Mouse (Mus musculus) thymus, postnatal 4 days (tissue): ENCODE measurements around the gene Mgea5.
A peak's percentile ranks its signal among the peaks of the same experiment; 100 is the strongest.

Experiments
- DNase-seq: peaks from one replicate; pipeline ENCODE4 v3.0.0; 2021

The Mgea5 gene

DNA sequence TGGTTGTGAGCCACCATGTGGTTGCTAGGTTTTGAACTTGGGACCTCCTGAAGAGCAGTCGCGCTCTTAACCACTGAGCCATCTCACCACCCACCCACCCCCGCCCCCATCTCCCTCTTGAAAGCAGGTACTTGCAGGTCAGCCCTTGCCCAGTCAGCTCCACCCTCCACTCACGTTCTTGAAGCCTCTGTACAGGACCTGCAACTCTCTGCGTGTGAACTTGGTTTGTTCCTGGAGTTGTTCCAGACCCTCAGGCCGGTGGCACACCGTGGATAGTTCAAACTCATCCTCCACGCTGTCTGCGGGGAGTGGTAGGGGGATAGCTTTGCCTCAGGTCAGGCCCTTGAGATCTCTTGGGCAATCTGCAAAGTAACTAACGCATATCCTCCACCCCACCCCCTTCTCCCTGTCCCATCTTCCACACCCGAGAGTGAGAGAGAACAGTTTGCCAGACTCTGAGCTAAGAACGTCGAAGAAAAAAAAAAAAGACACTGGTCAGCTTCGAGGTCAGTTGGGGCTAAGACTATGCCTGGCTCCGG, 11.8 kb upstream of the Mgea5 start:
- DNase-seq: no peak

GRCm38 (mm10) chr19:45794718-45795117, 11.1 kb upstream of the Mgea5 start:
- DNase-seq: no peak

GRCm38 (mm10) chr19:45792404-45792803, 8.8 kb upstream of the Mgea5 start:
- DNase-seq: no peak

DNA sequence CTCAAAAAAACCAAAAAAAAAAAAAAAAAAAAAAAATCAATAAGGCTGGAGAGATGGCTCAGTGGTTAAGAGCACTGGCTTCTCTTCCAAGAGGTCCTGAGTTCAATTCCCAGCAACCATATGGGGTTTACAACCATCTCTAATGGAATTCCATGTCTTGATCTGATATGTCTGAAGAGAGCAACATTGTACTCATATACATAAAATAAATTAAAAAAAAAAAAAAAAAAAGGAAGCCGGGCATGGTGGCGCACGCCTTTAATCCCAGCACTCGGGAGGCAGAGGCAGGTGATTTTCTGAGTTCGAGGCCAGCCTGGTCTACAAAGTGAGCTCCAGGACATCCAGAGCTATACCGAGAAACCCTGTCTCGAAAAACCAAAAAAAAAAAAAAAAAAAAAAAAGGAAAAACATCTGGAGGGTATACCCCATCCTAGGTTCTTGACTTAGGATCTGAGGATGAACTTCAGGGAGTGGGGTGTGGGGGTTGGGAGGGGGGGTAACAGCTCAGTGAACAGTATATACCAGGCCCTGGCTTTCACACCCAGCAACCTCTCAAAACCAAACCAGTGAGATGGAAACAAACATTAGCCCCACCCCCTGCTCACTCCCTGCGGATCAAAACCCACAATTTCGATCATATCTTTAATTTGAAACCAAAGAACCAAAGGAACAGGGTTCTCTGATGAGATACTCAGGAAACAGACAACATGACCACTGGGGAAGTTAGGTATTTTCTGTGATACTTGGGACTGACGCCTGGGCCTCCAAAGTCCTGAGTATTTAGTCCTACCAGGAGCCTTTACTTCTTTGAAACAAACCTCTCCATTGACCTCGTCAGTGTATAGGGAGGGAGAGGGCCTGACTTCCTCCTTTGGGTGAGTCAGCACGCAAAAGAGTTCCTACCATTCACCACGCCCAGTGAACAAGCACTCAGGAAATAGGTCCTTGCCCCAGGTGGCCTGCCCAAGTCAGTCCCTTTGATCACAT, 6.5 kb upstream of the Mgea5 start:
- no peak for DNase-seq

- no peak for DNase-seq
Observed at GRCm38 (mm10) chr19:45789365-45789764, 5.7 kb upstream of the Mgea5 start.

DNA sequence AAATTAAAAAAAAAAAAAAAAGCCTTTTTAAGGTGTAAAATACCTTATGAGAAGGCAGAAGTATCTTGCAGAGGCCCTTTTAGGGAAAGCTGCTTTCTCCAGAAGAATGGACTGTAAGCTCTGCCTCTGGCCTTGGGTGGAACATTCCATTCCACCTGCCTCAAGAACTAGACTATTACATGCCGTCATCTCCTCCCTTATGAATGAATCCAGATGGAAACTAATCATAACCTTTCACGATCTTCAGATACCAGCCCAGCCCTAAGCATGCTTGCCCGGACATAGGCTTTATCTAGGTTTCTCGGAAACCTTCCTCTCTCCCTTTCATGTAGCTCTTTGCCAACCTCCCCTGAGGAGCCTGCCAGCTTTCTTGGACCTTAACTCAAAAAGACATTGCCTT, 4.7 kb upstream of the Mgea5 start:
- no peak for DNase-seq

- DNase-seq: no peak
Observed at GRCm38 (mm10) chr19:45787450-45787849, 3.8 kb upstream of the Mgea5 start.

- no peak for DNase-seq
Observed at GRCm38 (mm10) chr19:45785470-45785869, 1.8 kb upstream of the Mgea5 start.

DNA sequence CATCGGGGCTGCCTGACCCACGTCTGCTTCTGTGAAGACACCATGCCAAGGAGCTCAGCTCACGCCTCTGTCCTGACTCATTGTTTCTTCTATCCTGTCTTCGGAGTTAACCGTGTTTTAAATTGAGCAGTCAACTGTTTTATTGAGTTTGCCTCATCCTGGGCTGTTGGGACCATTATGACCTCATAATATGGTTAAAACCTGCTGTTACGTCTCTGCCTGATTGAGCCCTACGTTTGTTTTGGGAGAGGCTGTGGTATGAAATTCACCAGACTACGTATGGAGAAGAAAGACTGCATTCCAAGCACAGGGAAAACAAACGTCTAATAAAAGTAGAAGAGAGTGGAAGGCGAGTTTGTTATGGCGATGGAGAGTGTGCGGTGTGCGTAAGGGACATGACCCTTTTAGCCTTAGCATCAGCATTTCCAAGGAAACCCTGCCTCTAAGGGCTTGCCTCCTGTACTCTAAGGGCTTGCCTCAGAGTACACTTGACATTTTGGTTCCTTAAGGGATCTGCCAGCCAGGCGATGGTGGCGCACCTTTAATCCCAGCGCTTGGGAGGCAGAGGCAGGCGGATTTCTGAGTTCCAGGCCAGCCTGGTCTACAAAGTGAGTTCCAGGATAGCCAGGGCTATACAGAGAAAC, 418 bp upstream of the Mgea5 start:
- DNase-seq: peak; percentile 29

- DNase-seq: peak; percentile 74
Observed at GRCm38 (mm10) chr19:45782315-45783001, 1.2 kb downstream of the Mgea5 start.

- DNase-seq: no peak
Observed at GRCm38 (mm10) chr19:45781676-45782075, 2.0 kb downstream of the Mgea5 start.

DNA sequence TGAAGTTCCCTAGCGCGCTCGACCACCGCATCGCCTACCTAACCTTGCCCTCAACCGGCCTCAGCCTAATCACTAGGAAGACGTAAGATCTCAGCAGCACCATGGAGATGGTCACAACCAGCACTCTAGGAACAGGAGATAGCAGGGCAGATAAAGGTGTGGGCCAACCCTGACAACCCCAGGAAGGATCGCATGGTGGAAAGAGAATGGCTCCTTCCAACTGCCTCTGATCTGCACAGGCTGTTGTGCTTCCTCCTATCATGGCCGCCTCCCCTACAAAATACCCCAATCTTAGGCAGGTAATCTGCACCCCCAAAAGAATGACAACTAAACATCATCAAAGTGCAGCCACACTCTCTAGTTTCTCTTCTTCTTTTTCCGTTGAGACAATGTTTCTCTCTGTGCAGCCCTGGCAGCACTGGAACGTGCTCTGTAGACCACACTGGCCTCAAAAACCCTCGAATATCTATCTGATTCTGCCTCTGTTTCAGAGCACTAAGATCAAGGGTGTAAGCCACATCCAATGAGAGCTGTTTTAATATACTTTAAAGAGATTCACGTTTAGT, 3.2 kb downstream of the Mgea5 start:
- no peak for DNase-seq

- no peak for DNase-seq
Observed at GRCm38 (mm10) chr19:45775486-45775885, 8.2 kb downstream of the Mgea5 start.

DNA sequence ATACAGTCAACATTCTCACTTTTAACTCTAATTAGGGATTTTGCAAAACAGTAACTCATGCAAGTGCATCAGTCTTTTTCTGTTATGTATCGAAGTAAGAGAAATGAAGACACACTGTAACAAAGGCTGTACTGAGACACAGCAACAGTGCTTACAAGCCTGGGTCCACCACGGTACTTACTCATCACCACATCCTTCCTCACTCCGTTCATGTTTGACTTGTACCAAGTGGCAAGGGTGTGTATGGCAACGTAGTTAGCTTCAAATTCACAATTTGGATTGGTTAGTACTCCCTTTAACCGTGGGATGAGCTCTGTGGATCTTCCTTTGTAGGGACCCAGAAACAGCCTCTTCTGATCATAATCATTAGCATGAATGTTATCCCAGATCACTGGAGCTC, 12.1 kb downstream of the Mgea5 start:
- DNase-seq: no peak

DNA sequence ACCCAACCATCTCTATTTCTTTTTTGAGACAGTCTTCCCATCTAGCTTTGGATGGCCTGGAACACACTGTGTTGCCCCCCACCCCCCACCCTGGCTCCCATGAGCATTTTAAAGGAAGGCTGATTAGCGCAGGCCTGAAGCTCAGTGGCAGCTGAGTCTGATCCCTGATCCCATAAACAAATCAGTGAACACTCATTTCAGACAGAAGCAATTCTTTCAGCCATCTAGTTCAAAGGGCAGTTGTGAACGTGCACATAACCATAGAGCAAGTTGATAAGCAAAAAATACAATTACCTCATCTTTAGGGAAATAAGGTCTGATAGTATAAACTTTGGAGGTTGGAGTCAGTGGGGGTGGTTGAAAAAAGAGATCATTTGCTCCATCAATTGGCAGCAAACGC, 22.8 kb downstream of the Mgea5 start:
- no peak for DNase-seq

DNA sequence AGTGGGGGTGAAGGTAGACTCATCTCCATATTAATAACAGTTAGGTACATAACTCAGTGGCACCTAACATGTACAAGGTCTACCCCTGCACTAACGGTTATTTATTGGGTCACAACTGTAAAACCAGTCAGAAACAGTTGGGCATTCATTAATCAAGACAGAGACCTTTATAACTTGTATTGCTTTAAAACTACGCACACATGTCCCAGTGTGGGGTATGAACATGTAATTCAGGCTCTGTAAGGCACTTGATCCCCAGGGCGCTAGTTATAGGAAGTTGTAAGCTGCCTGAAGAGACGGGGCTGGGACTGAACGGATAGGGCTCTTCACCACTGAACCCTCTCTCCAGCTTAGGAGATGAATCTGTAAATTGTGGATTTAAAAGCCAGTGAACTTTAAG, 25.0 kb downstream of the Mgea5 start:
- no peak for DNase-seq

DNA sequence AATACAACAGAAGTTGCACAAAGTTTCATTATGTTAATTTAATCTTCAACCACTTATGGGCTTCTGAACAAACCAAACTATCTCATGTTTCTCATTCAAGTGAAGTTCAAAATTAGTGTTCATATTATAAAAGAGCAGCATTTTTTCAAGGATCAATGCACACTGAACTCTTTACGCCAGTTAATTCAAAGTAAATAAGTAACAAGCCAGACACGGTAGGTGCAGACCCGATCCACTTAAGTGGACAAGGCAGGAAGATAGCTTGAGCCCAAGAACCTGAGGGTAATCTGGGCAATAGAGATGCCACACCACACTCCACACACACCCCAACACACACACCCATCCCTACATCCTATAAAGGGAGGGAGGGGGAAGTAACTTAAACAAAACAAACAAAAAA, 30.1 kb downstream of the Mgea5 start:
- DNase-seq: no peak

DNA sequence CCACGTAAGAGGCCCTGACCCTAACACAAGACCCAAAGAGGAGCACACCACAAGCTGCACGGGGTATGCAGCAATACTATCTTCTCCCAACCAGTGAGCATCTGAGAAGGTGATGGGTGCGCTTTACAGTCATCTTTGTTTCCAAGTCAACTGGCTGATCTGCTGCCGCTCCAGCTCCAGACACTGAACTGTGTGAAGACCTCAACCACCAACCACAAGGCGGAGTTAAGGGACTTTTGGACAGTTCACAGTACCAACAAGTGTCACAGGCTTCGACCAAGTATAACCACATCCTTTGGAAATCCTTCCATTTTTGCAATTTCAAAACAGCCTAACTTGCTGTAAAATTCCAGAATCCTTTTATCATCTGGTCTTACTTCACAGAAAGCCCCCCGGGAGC, 31.8 kb downstream of the Mgea5 start:
- DNase-seq: no peak

DNA sequence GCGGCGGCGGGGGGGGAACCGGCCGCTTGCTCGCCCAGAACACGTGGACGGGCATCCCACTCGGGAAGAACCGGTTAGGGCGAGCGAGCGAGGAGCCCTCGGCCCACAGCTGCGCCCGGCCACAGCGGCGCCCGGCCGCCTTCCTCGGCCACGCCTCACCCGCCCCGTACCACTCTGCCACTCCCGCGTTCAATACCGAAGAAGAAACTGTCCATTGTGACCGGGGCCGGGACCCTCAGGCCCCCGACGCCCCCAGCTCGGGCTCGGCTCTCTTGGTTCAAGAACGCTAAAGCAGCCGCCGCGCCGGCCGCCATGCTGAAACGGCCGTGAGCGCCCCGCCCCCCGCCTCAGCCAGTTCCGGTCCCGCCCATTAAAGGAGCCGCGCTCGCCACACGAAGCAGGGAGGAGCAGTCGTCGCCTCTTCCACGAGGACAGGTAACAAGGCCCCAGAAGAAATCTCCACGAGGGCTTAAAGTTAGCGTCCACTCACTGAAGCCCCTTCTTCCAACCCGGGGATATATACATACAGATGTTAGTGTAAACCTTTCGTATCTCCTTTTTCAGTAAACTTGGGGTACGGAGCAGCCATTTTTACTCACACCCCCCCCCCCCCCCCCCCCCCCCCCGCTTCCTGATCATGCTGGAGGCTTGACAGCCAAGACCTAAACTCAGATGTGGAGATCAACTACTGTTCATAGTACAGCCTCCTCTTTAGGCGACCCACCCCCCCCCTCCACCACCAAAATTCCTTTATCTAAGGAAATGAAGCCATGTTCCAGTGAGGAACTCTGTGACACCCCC, 34.2 kb downstream of the Mgea5 start, which contains the start of gene Npm3:
Npm3 (minus strand) TSS at position 349 of the 801 bp plus-strand sequence.
- peak; percentile 95 for DNase-seq

- peak; percentile 74 for DNase-seq
Observed at GRCm38 (mm10) chr19:45748691-45749242, 34.9 kb downstream of the Mgea5 start.

- DNase-seq: no peak
Observed at GRCm38 (mm10) chr19:45748206-45748605, 35.4 kb downstream of the Mgea5 start.
